Mouse (Mus musculus) small intestine, adult 2 months (tissue): ENCODE measurements around the gene Ropn1. TPM values are rescaled to one million over a fixed set of nuclear protein-coding genes. Genes with fewer than 3 reads are reported as not detected.

ENCODE experiments used
- H3K27ac ChIP-seq: fragments of 200-500 bp; 2 replicates; pipeline ENCODE4 v1.5.1; 2012; ENCODE audit warnings: low read depth, low read length, control low read depth, inconsistent platforms; ENCODE audit not compliant: insufficient read depth
- H3K27me3 ChIP-seq: fragments of 200-500 bp; 2 replicates; pipeline ENCODE4 v1.6.1; 2012; ENCODE audit warnings: mild to moderate bottlenecking, moderate library complexity, low read length, inconsistent platforms; ENCODE audit not compliant: control insufficient read depth, insufficient read depth
- H3K36me3 ChIP-seq: fragments of 200-500 bp; 2 replicates; pipeline ENCODE4 v1.6.1; 2012; ENCODE audit warnings: mild to moderate bottlenecking, low read length, control low read depth, inconsistent platforms; ENCODE audit not compliant: control insufficient read depth, insufficient read depth
- H3K4me1 ChIP-seq: fragments of 200-500 bp; 2 replicates; pipeline ENCODE4 v1.6.1; 2012; ENCODE audit warnings: low read length, inconsistent platforms, mixed read lengths; ENCODE audit not compliant: control insufficient read depth, insufficient read depth, insufficient read length
- H3K4me3 ChIP-seq: fragments of 200-500 bp; 2 replicates; pipeline ENCODE4 v1.5.1; 2012; ENCODE audit warnings: low read depth, mild to moderate bottlenecking, control low read depth, inconsistent platforms, low read length, moderate library complexity
- CTCF ChIP-seq: fragments of 200-500 bp; IDR thresholded peaks from 2 replicates; pipeline ENCODE4 v1.5.1; 2012; ENCODE audit warnings: low read depth, mild to moderate bottlenecking, control low read depth, inconsistent platforms, low read length, moderate library complexity, mixed read lengths; ENCODE audit not compliant: insufficient replicate concordance, insufficient read length; ENCODE audit errors: extremely low read depth
- POLR2A ChIP-seq: fragments of 200-500 bp; IDR thresholded peaks from 2 replicates; pipeline ENCODE4 v1.6.1; 2012; ENCODE audit warnings: low read depth, mild to moderate bottlenecking, control low read depth, inconsistent platforms, low read length, moderate library complexity
- WGBS: fragments of 180-500 bp; shearing (Covaris S2); methylation state at CpG from one replicate; pipeline ENCODE4 v1.1.7; 2018; 5-methylcytosine and 5-hydroxymethylcytosine counted together
- polyA plus RNA-seq: library from polyadenylated mRNA; depleted of rRNA; stranded (reverse); fragments of >200 nt; gene quantifications from 2 replicates; pipeline ENCODE4 v1.2.3, GENCODE M21; 2012

The Ropn1 gene
- polyA plus RNA-seq, 1 experiment = not detected

DNA sequence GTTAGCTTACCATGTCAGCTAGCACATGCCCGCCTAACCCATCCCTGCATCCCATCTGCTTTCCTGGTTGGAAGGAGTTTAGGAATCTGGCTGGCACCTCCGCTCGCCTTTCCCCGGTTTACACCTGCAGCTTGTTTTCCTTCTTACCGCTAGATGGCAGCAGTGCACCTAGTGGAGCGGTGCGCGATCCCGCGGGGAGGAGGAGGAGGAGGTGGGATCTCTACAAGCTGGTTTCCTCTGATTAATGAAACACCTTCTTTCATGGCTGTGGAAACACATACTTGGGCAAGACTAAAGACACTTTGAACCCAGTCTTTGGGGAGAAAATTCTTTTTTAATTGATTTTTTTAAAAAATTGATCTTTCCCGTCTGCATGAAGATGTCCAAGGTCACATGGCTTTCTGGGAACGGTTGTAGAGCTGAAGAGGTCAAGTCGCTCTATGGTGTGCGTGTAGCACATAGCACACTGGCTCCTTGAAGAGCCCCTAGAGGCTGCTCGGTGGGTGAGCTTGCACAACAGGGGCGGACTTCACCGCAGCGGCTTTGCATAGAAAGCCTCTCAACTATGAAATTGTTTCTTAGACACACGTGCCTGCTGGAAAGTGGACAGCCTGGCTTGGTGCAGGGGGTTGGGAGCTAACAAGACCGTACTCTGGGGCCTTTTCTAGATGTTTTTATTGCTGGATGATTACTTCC lies 17.5 kb downstream of the Ropn1 start:
- peaks cover 5% of the 10 kb centered on the region; the same call in 1 of the 2 replicates for H3K27me3 ChIP-seq
- H3K36me3 ChIP-seq = no peaks in the 10 kb centered on the region
- H3K4me1 ChIP-seq = 0 out of 2 replicates have a peak, but pooled peaks cover 2% of the 10 kb centered on the region
- H3K27ac ChIP-seq = no peak overlapping the region
- 5% methylated on average over 20 of the region's 20 CpGs for WGBS
- no peak overlapping the region for H3K4me3 ChIP-seq
- TF ChIP-seq POLR2A = no peak
- TF ChIP-seq CTCF = peak; percentile 90

GRCm38 (mm10) chr16:34668341-34668740 lies 18.6 kb downstream of the Ropn1 start:
- Histone ChIP-seq H3K4me3 (no peak overlapping the region), H3K36me3 (no peaks in the 10 kb centered on the region), H3K27ac (no peak overlapping the region), H3K27me3 (peaks cover 5% of the 10 kb centered on the region; the same call in 1 of the 2 replicates), H3K4me1 (0 out of 2 replicates have a peak, but pooled peaks cover 2% of the 10 kb centered on the region)
- WGBS = 60% methylated on average over 9 of the region's 9 CpGs
- TF ChIP-seq POLR2A (no peak), CTCF (no peak)

- no peak for TF ChIP-seq CTCF
- TF ChIP-seq POLR2A = no peak
- WGBS = 67% methylated on average over 7 of the region's 7 CpGs
- Histone ChIP-seq H3K4me1 (0 out of 2 replicates have a peak, but pooled peaks cover 2% of the 10 kb centered on the region), H3K27me3 (0 out of 2 replicates have a peak, but pooled peaks cover 5% of the 10 kb centered on the region), H3K4me3 (no peak overlapping the region), H3K36me3 (no peaks in the 10 kb centered on the region), H3K27ac (no peak overlapping the region)
These were observed 22.2 kb downstream of the Ropn1 start for GRCm38 (mm10) chr16:34671966-34672365.

DNA sequence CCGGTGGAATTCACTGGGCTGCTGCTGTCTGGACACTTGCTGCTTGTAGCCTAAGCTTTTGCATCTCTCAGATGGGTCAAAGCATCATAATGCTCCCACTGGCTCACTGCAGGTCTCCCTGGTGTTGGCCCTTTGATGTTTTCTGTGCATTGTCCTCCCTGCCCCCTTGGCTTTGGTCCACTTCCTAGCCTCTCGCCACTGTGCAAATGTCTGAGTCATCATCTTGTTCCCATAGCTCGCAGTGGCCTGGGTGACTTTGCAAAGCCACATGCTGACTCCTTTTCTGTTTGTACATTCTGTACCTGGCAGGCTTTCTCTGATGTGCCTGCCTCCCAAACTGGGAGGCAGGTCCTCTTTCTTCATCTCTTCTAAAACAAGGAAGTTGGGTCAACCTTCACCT lies 23.1 kb downstream of the Ropn1 start:
- H3K27me3 ChIP-seq = no peaks in the 10 kb centered on the region
- WGBS = 33% methylated on average over 3 of the region's 3 CpGs
- no peaks in the 10 kb centered on the region for H3K4me1 ChIP-seq
- H3K27ac ChIP-seq = no peak overlapping the region
- no peak overlapping the region for H3K4me3 ChIP-seq
- no peaks in the 10 kb centered on the region for H3K36me3 ChIP-seq
- no peak for TF ChIP-seq CTCF
- TF ChIP-seq POLR2A = no peak

DNA sequence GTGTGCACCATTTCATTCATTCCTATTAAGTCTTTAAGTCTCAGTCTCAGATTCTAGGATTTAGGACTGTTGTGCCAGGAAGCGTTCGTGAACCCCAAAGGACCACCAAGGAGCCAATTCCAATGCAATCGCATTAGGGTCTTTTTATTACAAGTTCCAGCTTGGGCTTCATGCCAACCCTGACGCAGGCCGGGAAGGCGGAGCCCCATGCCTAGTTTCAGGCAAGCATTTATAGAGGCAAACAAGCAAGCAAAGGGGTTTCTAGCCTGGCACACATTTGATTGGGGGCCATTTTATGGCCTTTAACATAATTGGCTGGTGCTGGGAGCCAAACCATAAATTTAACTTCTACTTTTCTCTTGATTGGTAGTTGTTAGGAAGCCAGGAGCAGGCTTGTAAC lies 24.6 kb downstream of the Ropn1 start:
- TF ChIP-seq CTCF (no peak), POLR2A (no peak)
- WGBS = 78% methylated on average over 6 of the region's 6 CpGs

GRCm38 (mm10) chr16:34681823-34682222 lies 32.1 kb downstream of the Ropn1 start:
- H3K27me3 ChIP-seq = no peaks in the 10 kb centered on the region
- TF ChIP-seq POLR2A (no peak), CTCF (no peak)
- no peak overlapping the region for H3K4me3 ChIP-seq
- no peaks in the 10 kb centered on the region for H3K4me1 ChIP-seq
- H3K27ac ChIP-seq = no peak overlapping the region
- H3K36me3 ChIP-seq = no peaks in the 10 kb centered on the region

More for the DNA sequence above, 24.6 kb downstream of the Ropn1 start:
- no peaks in the 10 kb centered on the region for H3K27me3 ChIP-seq
- no peaks in the 10 kb centered on the region for H3K36me3 ChIP-seq
- H3K4me3 ChIP-seq = no peak overlapping the region
- H3K4me1 ChIP-seq = no peaks in the 10 kb centered on the region
- H3K27ac ChIP-seq = no peak overlapping the region

GRCm38 (mm10) chr16:34689879-34690278 lies 40.2 kb downstream of the Ropn1 start:
- H3K27me3 ChIP-seq = no peaks in the 10 kb centered on the region
- TF ChIP-seq CTCF = no peak
- TF ChIP-seq POLR2A = no peak
- no peak overlapping the region for H3K27ac ChIP-seq
- WGBS = 65% methylated on average over 3 of the region's 3 CpGs
- no peak overlapping the region for H3K4me3 ChIP-seq
- H3K36me3 ChIP-seq = no peaks in the 10 kb centered on the region
- H3K4me1 ChIP-seq = peaks cover 4% of the 10 kb centered on the region; the same call in 1 of the 2 replicates
